Mouse (Mus musculus): Measurements from ENCODE around the gene Acoxl.

GRCm38 (mm10) chr2:128122891-128123771 is 284.5 kb downstream of the Acoxl start:
- TF ChIP-seq CTCF (IDR thresholded peaks at IDR 0.05; ENCODE audit: insufficient read depth, low read depth, low read length) (no peak), POLR2A (IDR thresholded peaks at IDR 0.05; ENCODE audit: insufficient read depth, low read depth, low read length) (no peak)

Measured in olfactory bulb, adult 2 months (tissue).